Mouse (Mus musculus): ENCODE data around the gene Tm9sf4.

Tm9sf4 gene

DNA sequence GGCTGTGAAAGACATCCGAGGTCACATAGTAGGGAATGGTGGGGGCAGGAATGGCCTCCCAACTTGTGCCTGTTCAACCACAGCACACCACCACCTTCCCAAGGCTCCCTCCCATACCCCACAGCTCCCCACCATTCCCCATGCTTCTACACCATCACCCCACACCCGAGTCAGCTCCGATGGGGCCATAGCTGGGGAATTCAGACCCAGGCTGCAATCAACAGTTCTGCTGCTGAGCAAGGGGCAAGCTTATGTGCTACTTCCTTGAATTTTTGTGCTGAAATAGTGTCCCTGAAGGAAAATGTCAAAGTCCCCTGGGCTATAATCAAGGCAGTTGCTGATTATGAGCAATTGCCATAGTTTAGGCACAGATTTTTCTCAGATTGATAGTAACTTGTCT is 57.4 kb downstream of the Tm9sf4 start:
- no peak for DNase-seq

DNA sequence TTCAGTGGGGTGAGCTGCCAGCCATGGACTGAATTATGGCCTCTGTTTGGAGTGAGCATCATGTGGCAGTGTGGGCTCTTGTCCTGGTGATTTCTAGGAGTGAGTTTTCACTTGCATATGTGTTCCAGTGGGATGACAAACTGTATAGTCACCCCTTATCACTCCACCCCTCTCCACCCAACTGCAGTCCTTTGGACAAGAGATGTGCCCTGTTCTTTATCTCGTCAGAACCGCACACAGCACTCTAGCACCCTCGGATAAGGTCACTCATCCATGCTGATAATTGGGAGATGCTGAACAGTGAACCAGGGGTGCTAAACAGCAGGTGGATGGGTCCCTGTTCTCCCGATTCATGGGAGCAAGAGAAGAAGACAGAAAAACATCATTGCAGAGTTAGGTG is 60.5 kb downstream of the Tm9sf4 start:
- no peak for DNase-seq

DNA sequence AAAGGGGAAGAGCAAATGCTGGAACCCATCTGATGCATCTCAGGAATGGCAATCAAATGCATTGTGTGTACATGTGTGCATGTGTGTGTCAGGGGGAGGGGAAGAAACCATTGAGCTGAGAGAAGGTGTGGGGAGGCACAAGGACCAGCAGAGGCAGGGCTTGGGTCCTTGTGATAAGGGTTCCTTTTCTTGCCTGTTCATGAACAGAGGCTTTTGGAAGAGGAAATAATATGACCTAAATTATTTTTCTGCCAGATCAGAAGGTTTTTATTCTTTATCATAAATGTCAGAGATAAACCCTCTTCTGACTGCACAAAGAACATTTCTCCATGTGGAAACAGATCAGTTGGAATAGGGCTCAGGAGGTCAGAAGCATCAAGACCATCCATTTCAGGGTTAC is 61.0 kb downstream of the Tm9sf4 start:
- DNase-seq: no peak

DNA sequence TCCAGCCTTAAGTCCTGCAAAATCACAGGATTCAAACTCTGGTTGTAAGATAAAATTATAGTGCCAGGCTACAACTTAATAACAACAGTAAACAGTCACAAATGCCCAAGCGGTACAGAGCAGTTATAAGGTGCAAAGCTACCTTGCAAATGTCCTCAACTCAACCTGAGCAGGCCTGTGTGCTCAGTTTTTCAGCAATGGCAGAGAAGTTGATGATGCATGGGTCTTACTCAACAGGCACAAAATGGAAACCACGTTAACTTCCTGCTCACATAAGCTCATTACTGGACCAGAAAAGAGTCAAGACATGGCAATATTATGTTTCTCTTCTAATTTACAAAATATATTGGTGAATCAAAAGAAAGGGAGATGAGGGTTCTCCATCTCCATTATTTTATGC is 61.5 kb downstream of the Tm9sf4 start:
- no peak for DNase-seq

DNA sequence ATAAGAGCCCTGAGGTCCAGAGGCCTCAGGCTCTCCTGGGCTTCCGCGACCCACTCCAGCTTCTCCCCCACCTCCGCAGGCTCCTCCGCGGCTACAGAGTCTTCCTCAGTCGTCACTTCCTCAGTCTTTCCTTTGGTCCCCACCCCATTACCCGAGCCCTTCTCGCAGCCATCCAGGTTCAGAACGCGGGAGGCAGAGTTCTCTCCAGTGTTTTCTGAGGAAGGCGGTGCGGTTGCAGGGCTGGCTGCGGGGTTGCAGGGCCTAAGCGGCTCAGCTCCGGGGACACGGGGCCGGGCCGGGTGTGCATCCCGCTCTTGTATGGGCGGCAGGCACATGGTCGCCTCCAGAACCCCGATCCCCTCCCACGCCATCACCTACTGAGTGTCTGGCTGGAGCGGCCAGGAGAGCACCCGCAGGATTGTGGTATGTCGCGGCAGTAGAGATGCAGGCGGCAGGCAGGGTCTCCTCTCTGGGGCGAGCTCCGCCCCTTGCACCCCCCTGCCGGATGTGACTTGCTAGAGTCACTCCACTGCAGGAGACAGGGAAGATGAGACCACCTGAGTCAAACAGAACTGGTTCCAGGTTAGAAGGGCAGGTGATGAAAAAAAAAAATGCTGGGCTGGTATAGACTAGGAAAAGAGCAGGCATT is 64.0 kb downstream of the Tm9sf4 start, which contains the start of gene Tspyl3:
TSS of gene Tspyl3 (minus strand) at position 496 of the 649 bp plus-strand sequence.
- peak; percentile 61 for DNase-seq

DNA sequence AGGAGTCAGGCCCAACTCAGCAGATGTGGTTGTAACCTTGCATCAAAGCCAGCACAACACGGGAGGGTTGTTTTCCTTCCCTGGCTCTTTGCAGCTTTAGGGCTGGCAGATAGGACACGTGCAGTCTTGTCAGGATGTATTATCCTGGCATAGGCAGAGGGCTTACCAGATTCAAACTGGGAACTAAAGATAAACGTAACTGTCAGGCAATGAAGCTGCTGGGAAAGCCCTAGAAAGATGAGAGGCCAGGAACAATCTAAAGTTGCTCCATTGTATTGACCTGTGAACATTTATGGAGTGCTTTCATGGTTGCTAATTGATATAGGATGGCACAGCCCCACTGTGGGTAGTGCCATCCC is 64.5 kb downstream of the Tm9sf4 start:
- no peak for DNase-seq

DNA sequence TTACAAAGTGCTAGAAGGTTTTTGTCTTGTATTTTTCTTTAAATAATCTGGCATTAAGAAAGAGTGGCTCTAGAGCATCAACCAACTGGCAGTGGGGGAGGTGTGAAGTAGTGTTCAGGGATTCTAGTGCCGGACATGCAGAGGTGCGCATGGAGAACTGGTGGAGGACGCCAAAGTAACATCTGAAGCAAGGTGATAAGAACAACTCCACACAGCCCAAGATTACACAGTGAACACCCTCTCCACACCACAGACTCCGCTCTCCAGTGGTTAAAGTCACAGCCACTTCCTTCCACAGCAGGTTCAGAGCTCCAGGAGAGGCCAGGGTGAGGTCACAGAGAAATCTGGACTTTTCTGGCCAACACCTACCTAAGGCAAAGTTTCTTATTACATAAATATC is 66.9 kb downstream of the Tm9sf4 start:
- DNase-seq: no peak

DNA sequence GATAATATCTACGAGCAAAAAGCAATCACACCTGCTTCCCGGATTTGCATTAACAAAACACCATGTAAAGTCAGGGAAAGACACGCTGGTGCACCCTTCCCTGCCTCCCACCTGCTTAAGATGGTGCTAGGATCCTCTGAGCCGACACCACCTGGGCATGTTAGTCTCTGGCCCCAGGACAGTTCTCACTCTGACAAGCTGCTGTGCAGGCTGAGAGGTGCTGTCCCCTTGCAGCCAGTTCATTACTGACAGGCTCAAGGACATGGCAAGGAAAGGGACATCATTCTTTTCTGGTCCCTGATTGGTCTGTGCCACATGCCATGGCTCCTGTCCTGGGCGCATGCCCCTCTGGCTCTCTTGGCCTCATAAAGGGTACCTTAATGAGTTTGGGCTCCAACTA is 67.4 kb downstream of the Tm9sf4 start:
- DNase-seq: no peak

DNA sequence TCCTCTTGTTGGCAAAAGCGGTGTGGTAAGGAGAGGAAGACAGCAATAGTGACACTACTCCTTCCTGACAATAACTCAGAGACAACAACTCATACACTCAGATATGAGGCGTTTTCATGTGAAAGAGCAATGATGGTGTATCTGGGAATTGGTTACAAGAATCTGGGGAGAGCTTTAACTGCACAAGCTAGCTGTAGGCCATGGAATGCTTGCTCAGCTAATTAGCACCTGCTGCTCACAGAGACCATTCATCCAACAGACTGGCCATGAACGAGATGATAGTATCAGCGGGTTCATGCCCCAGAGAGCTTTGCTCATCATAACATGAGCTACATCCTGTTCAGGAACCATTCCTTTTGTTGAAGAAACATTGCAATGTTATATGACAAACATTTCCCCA is 76.1 kb downstream of the Tm9sf4 start:
- DNase-seq: no peak

DNA sequence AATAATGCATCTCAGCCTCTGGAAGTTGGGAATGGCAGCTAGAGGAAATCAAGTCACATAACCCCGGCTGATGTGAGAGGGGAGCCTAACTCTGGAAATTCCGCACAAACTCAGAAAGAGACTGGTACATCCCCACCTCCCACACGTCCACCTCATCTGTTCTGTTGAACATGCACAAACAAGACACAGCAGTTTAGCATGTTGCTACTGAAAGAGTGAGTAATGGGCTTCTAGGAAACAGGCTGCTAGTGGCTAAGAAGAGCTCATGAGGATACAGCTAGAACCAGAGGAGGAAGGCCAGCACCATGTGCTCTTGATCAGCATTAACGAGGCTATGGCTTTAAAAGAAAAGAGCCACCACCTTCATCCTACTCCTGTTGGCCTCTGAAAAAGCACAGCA is 76.8 kb downstream of the Tm9sf4 start:
- no peak for DNase-seq

DNA sequence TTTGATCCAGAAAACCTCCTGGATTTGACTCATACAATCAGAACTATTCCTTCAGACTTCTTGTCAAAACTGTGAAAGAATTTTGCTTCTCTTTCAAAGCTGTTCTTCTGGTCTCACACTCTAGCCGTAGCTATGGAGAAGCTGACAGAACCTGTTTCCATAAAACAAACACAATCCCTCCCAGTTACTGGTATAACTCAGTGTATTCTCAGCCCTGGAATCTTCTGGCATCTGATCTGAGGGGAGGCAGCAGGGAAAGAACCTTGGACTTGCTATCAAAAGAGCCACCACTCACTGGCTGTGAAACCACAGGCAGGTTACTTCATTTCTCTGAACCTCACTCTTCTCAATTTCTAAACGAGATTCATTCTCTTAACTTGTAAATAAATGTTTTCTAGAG is 77.3 kb downstream of the Tm9sf4 start:
- no peak for DNase-seq

DNA sequence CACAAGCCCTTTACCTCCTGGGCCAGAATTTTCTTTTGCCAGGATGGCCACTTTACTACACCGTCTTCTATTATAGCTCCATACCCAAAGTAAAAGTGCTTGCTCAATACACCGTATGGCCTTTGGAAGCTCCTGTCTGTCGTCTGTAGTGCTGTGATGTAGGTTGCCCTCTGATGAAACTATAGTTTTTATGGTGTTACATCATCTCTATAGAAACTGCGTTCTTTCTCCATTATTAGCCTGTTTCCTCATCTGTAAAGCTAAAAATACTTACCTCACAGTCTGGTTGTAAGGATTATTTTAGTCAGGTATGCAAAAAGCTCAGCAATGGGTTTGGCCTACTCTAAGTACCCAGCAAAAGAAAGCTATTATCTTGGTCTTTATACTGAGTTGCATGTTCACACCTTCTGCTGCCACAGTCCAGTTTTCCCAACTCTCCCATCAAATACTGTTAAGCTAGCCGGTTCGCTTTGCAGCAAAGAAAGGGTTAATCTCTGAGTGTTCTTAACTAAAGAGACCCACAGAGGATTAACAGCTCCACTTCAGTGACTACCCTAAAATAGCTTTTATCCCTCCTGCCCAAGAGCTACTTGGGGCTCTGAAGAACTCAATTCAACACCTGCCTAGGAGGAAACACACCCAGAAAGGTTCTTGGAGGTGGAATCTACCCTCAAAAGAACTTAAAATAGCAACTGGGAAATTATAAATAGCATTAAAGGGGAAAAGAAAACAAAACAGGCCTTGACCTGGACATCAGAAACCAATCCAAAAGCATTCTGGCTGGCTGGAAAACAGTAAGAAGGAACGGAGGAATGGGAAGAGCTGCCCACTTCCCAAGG is 78.1 kb downstream of the Tm9sf4 start:
- peak; percentile 33 for DNase-seq

DNA sequence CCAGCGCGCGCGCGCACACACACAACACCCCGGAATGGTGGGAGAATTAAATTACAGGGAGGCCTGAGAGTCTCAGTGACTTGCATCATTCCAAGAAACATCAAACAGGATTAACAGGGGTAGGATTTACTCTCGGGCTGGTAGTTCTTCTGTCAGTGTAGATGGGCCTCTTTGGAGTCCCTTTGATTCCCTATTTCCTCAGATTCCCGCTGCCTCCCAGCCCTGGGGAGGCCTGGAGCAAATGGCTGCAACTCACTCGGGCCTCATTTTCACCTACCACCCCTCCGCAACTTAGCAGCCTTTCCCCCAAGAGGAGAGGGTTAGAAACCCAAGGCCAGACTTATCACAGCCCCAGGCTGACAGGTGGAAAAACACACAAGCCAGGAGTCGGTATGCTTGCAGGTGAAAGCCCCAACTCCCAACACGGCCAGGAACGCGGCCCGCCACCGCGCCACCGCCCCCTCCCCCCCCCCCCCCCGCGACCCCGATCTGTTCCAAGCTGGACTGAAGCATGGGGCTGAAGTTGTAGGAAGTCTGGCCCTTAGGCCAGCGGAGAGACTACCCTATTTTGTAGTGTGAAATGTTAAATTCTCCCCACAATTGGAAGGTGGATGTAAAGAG is 78.9 kb downstream of the Tm9sf4 start:
- no peak for DNase-seq

DNA sequence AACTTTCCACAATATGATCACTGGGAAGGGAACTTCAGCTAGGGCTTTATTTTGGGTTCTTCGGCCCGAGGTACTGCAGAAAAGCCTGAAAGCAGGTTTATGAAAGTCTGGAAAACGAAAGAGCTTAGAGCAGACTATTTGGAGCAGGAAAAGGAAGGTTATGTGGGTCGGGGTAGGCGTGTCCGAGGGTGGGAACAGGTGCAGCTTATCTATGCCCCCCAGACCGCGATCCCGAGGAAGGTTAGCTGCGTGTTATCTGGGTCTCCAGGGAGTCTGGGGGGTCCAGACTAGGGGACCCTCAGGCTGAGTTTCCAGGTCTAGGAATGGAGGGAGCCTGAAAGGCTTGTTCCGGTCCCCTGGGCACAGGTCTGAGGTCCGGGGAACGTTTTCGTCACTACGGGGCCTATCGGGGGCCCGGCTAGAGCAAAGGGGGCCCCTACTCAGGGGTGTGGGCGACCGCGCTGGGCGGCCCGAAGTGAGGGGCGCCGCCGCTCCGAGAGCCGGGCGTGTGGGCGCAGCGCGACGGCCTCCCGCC is 79.7 kb downstream of the Tm9sf4 start:
- DNase-seq: peak; percentile 32

DNA sequence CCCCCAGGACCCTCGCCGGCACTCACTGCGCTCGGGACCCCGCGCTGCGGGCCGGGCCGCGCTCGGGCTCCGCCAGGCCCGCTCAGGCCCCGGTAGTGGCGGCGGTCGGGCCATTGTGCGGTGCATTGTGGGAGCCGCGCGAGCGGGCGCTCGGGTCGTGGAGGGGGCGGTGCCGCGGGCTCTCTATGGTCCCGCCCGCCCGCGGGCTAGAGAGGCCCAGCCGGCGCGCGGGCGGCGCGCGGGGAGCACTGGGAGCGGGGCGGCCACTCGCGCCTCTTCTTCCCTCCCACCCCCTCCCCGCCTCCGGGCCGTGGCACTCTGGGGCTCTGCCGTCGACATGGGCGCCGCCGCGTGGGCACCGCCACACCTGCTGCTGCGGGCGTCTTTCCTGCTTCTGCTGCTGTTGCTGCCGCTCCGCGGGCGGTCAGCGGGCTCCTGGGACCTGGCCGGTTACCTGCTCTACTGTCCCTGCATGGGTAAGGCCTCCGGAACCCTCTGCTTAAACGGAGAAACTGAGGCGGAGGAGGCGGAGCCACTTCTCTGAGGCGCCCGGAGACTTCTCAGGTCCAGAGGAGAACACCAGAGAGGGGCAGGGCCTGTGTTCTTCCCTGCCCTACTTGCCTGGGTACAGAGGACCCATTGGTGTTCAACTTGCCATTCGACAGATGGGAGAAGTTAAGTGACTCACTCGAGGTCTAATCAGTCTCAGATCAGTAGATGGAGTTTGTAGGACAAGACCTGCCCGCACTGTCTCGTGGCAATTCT is 80.3 kb downstream of the Tm9sf4 start, which contains the start of the genes Plagl2 and Pofut1:
TSS of gene Plagl2 (minus strand) at position 177 of the 765 bp plus-strand sequence.
TSS of gene Pofut1 (plus strand) at position 284 of the 765 bp plus-strand sequence.
- DNase-seq: peak; percentile 93

DNA sequence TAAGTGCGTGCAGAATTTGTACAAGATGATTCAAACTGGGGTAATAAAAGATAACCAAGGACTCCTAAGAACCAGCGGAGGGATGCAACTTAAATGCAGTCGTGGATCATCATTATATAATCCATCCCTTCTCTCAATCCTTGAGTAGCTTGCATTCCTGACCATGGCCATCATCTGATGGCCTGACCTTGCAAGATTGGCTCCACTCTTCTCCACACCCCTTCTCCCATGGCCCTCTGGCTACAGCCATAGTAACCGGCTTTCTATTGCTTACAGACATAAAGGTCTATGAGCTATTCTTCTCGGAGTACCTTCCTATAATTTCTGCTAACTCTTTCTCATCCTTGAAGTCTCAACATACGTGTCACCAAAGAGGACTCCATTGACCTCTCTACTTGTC is 81.1 kb downstream of the Tm9sf4 start:
- no peak for DNase-seq

DNA sequence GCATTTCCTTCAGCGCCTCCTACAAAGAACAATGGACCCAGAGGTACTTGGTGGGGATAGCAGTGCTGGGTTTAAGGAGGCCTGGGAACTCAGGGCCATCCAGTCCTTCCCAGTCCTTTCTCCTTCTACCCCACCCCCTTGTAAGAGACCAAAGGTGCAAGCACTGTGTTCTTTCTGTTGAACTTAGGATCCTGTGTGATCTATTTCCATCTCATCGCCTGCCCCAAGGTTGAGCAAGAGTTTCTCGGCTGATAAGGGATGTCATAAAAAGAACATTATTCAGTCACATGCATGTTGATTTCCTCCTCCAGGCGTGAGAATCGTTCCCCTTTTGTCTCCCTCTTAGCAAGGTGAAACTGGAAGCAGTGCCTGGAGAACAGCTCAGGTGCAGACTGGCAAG is 88.6 kb downstream of the Tm9sf4 start:
- DNase-seq: no peak

DNA sequence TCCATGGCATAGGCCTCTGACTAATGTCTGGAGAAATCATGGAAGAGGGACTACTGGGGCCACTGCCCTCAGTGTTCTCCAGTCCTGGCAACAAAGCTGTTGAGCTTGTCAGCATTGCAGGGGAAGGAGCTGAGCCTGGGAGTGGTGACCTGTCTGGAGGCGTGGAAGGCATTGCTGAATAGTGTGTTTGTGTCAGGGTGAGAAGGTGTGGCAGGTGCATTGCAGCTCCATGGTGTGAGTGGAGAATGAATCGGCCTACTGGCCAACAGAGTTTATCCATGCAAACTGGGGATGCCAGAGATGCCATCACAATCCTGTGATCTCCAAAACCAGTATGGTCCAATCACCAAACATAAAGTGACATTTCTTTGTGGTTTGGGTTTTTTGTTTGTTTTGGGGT is 95.5 kb downstream of the Tm9sf4 start:
- no peak for DNase-seq

DNA sequence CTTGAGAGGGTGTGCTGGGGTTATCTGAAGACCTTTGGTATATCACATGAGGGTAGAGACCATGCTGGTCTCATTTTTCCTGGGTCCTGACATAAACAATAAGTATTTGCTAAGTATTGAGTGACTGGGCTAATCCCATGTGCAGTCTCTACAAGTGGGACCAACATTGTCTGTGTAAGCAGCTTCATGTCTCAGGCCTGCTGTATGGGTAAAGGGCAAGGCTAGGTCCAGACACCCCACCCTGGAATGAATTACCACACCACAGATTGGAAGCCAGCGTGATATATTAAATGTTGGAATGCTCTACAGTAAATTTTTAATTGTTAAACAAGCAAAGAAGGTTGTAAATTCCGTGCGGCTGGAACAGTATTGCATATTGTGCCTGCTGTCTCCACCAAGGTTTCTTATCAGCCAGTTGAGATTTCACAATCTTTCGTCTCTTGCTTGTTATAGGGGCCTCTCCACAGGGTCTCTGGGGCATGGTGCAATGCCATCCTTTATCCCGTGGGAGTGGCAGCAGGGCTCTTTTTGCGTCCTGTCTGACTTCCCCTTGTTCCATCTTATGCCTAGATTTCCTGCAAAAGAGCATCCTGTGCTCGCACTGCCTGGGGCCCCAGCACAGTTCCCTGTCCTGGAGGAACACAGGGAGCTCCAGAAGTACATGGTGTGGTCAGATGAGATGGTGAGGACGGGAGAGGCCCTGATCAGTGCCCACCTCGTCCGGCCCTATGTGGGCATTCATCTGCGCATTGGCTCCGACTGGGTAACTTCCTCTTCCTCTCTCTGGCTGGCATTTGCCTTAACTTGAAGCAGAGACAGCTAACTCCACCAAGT is 98.1 kb downstream of the Tm9sf4 start:
- no peak for DNase-seq
